ENCODE assay signal across 39 mouse cellular contexts in genomic region chr7:126955125-126955524, GRCm38 (mm10). TPM values are rescaled to one million over a fixed set of nuclear protein-coding genes. Genes with fewer than 3 reads are reported as not detected.
"Had no signal": no experiment of that assay in that cellular context is flagged by ENCODE, and none has a peak within 500 bp of the region (broad histone marks: within the 10 kb centered on the region; RNA-seq: fewer than 3 reads in every experiment).

No protein-coding gene starts in this region.

- H3K27me3 ChIP-seq: midbrain, embryonic 15.5 days had no signal

- DNase-seq: left cerebral cortex, postnatal 4 days; liver; liver, embryonic 13.5 days; liver, postnatal 0 days; lung, adult 18-20 months; lung, adult 2 months; lung, embryonic 14.5 days; lung, postnatal 10 days; lung, postnatal 14 days; lung, postnatal 36 days; lung, postnatal 4 days; midbrain, embryonic 14.5 days had no signal

- H3K4me2 ChIP-seq: limb, embryonic 12.5 days; limb, embryonic 13.5 days; limb, embryonic 15.5 days; liver, embryonic 12.5 days; liver, embryonic 13.5 days; liver, embryonic 15.5 days; lung, embryonic 14.5 days; lung, embryonic 15.5 days; midbrain, embryonic 11.5 days; midbrain, embryonic 12.5 days; midbrain, embryonic 13.5 days; midbrain, embryonic 15.5 days; neural tube, embryonic 12.5 days had no signal

- ATAC-seq: liver, embryonic 12.5 days; liver, postnatal 0 days; lung, postnatal 0 days; midbrain, embryonic 13.5 days; midbrain, embryonic 15.5 days; midbrain, embryonic 16.5 days had no signal

- H3K36me3 ChIP-seq: limb, embryonic 10.5 days; limb, embryonic 12.5 days; limb, embryonic 13.5 days; limb, embryonic 15.5 days; liver, embryonic 12.5 days; liver, embryonic 13.5 days; liver, embryonic 15.5 days; lung, embryonic 15.5 days; midbrain, embryonic 10.5 days had no signal

- H3K4me3 ChIP-seq: limb, embryonic 10.5 days; limb, embryonic 12.5 days; limb, embryonic 13.5 days; limb, embryonic 15.5 days; liver, embryonic 12.5 days; liver, embryonic 13.5 days; liver, embryonic 15.5 days; lung, embryonic 15.5 days; megakaryocyte, embryonic 14.5 days; midbrain, embryonic 10.5 days; midbrain, embryonic 12.5 days; midbrain, embryonic 13.5 days; midbrain, embryonic 15.5 days; myocyte; neural tube, embryonic 12.5 days had no signal

- H3K9ac ChIP-seq: limb, embryonic 12.5 days; limb, embryonic 13.5 days; limb, embryonic 15.5 days; liver, embryonic 12.5 days; liver, embryonic 13.5 days; liver, embryonic 14.5 days; liver, embryonic 15.5 days; liver, postnatal 0 days; lung, embryonic 14.5 days; lung, embryonic 15.5 days; midbrain, embryonic 12.5 days; midbrain, embryonic 13.5 days; midbrain, embryonic 15.5 days; neural tube, embryonic 12.5 days had no signal

- H3K27ac ChIP-seq: limb, embryonic 10.5 days; limb, embryonic 12.5 days; limb, embryonic 13.5 days; limb, embryonic 15.5 days; liver, embryonic 12.5 days; liver, embryonic 13.5 days; liver, embryonic 14.5 days; liver, embryonic 15.5 days; lung, embryonic 15.5 days; macrophage; midbrain, embryonic 10.5 days; midbrain, embryonic 12.5 days; midbrain, embryonic 13.5 days; midbrain, embryonic 15.5 days; neural tube, embryonic 12.5 days had no signal

- H3K9me3 ChIP-seq: limb, embryonic 10.5 days; limb, embryonic 12.5 days; limb, embryonic 13.5 days; limb, embryonic 15.5 days; liver, embryonic 12.5 days; liver, embryonic 13.5 days; liver, embryonic 15.5 days; lung, embryonic 15.5 days; megakaryocyte, embryonic 14.5 days; midbrain, embryonic 10.5 days; midbrain, embryonic 12.5 days; midbrain, embryonic 13.5 days; midbrain, embryonic 15.5 days; neural tube, embryonic 12.5 days had no signal

RNA-seq across cellular contexts. Expression of gene Asphd1, which starts 5.7 kb away (rescaled TPM):
- total RNA-seq: liver, adult 2 months; megakaryocyte, adult 5-6 weeks; megakaryocyte-erythroid progenitor cell, adult 5-6 weeks; monocyte, adult 5-6 weeks had no signal
- polyA plus RNA-seq: limb, embryonic 10.5 days; limb, embryonic 15.5 days; liver, adult 2 months; liver, embryonic 12.5 days; liver, embryonic 13.5 days; liver, embryonic 14.5 days; liver, embryonic 15.5 days; liver, embryonic 16.5 days; liver, postnatal 0 days; lung, adult 2 months; lung, postnatal 0 days; macrophage had no signal

RNA-seq across cellular contexts. Expression of gene Cdiptos, which starts 20.8 kb away (rescaled TPM):
- total RNA-seq: left cerebral cortex, postnatal 25 days; left cerebral cortex, postnatal 36 days; left cerebral cortex, postnatal 4 days; midbrain, postnatal 0 days had no signal
